Mouse (Mus musculus) CH12.LX (cell line): ENCODE measurements around the gene Htt.

Experiments used
- CTCF ChIP-seq, 2 experiments: IDR thresholded peaks in 1 of 2; conservative IDR thresholded peaks in 1 of 2; 2 replicates each; pipeline ENCODE4 v1.5.1; 2011 to 2012; ENCODE audit warnings: low read depth in 2 of 2, low read length in 2 of 2, improper control_type of control experiment in 1 of 2, inconsistent platforms in 1 of 2, mild to moderate bottlenecking in 1 of 2, moderate library complexity in 1 of 2
- E2F4 ChIP-seq: IDR thresholded peaks from 2 replicates; pipeline ENCODE4 v1.6.1; 2011; ENCODE audit warnings: low read depth, low read length, improper control_type of control experiment; ENCODE audit not compliant: insufficient replicate concordance
- EP300 ChIP-seq: IDR thresholded peaks from 2 replicates; pipeline ENCODE4 v1.6.1; 2011; ENCODE audit warnings: low read length, improper control_type of control experiment
- IRF4 ChIP-seq: IDR thresholded peaks from 2 replicates; pipeline ENCODE4 v1.6.1; 2014; ENCODE audit warnings: low read depth, mild to moderate bottlenecking, inconsistent platforms, low read length, improper control_type of control experiment
- MAFK ChIP-seq: IDR thresholded peaks from 2 replicates; pipeline ENCODE4 v1.6.1; 2011; ENCODE audit warnings: low read length, improper control_type of control experiment; ENCODE audit not compliant: insufficient replicate concordance
- MAZ ChIP-seq: IDR thresholded peaks from 2 replicates; pipeline ENCODE4 v1.6.1; 2012; ENCODE audit warnings: low read depth, mild to moderate bottlenecking, inconsistent platforms, low read length, improper control_type of control experiment, moderate library complexity
- POLR2A ChIP-seq: IDR thresholded peaks from 2 replicates; pipeline ENCODE4 v1.6.1; 2011; ENCODE audit warnings: low read depth, mild to moderate bottlenecking, improper control_type of control experiment, low read length
- RAD21 ChIP-seq: IDR thresholded peaks from 2 replicates; pipeline ENCODE4 v1.6.1; 2011; ENCODE audit warnings: low read depth, mild to moderate bottlenecking, low read length, improper control_type of control experiment, moderate library complexity

DNA sequence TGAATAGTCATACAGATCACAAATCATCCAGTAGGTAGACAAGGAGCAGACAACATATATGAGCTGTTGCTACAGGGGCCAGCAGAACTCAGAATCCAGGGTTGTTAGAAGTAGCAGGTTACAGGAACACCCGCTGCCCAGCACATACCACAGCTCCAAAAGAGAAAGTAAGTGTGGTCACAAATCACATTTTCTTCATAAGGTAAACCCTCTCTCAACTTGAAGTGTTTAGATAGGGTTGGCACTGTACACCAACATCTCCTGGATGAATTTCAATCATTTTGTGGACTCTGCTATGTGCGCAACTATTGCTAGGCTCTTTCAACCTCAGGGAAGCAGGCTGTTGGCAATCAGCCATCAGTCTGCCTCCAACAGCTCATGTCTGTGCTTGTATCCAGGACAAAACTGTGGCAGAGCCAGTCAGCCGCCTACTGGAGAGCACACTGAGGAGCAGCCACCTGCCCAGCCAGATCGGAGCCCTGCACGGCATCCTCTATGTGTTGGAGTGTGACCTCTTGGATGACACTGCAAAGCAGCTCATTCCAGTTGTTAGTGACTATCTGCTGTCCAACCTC is 141.4 kb downstream of the Htt start:
- TF ChIP-seq CTCF (conservative IDR thresholded peaks at IDR 0.05 in 1 of 2, IDR thresholded peaks at IDR 0.05 in 1 of 2; ENCODE audit: low read depth in 2 of 2, low read length in 2 of 2), result no peak
- TF ChIP-seq EP300, result no peak
- TF ChIP-seq MAFK, result no peak
- TF ChIP-seq POLR2A, result no peak
- no peak for TF ChIP-seq MAZ
- no peak for TF ChIP-seq RAD21
- no peak for TF ChIP-seq E2F4
- no peak for TF ChIP-seq IRF4
